Mouse (Mus musculus) lung, adult 2 months (tissue): Measurements from ENCODE around the gene Il9r.

ENCODE experiments used
- CTCF ChIP-seq: fragments of 200-500 bp; IDR thresholded peaks from 2 replicates; pipeline ENCODE4 v1.5.1; 2011; ENCODE audit warnings: mild to moderate bottlenecking, low read length, control low read depth; ENCODE audit not compliant: insufficient read depth
- POLR2A ChIP-seq: fragments of 200-500 bp; IDR thresholded peaks from 2 replicates; pipeline ENCODE4 v1.6.1; 2011; ENCODE audit warnings: low read depth, mild to moderate bottlenecking, control low read depth, low read length, borderline replicate concordance; ENCODE audit errors: extremely low read depth

DNA sequence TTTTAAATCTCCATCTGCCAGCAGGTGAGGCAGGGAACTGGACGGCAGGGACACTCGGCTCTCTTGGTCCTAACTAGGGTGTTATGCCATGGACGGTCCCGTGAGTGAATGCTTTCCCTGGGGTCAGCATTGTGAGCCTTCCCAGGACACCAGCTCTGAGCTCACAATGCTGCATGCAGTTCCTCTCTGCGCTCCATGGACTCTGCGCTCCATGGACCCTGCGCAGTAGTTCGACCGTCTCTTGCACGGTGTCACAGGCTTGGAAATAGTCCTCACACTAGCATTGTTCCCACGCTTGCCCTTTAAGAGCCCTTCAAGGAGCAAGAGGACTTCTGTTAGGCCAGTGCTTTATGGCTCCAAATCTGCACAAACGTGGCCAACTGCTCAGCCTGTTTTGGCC is 11.2 kb downstream of the Il9r start:
- no peak for TF ChIP-seq CTCF
- no peak for TF ChIP-seq POLR2A
